Mouse (Mus musculus): ENCODE measurements at regions not wholly inside any gene's neighbourhood (a gene's known extent, or its start where the extent isn't known, plus 50 kb on each side); places are given as distances from the start of the nearest gene placed in this dataset.
A peak's percentile ranks its signal among the peaks of the same experiment; 100 is the strongest.

GRCm38 (mm10) chr3:10697698-10698452 lies 362.4 kb upstream of the Gm38303 start:
- DNase-seq (ENCODE audit: low spot score): no peak

DNA sequence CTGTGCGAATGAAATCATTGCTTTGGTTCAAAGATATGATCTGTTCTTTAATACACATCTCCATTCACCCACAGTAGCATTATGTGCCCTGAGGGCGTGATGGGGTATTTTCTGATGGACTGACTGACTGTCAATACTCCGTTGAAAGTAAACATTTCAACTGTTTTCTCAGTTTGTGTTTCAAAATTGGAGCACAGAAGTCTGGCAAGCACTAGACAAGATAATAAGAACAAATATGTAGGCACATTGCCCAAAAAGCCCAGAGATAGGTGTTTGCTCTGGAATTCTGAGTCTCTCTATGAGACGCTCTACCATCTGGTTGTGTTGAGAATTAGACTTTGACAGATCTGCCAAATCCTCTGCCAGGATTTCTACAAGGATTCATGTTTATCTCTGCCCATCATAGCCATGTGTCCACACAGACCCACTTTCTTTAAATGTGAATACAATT lies 350.0 kb upstream of the Gm38303 start:
- no peak for DNase-seq (ENCODE audit: low spot score)

- DNase-seq (ENCODE audit: low spot score): peak; percentile 8
Measured at GRCm38 (mm10) chr3:10684885-10685500, 349.5 kb upstream of the Gm38303 start.

GRCm38 (mm10) chr3:10681938-10682337 lies 346.5 kb upstream of the Gm38303 start:
- no peak for DNase-seq (ENCODE audit: low spot score)

DNA sequence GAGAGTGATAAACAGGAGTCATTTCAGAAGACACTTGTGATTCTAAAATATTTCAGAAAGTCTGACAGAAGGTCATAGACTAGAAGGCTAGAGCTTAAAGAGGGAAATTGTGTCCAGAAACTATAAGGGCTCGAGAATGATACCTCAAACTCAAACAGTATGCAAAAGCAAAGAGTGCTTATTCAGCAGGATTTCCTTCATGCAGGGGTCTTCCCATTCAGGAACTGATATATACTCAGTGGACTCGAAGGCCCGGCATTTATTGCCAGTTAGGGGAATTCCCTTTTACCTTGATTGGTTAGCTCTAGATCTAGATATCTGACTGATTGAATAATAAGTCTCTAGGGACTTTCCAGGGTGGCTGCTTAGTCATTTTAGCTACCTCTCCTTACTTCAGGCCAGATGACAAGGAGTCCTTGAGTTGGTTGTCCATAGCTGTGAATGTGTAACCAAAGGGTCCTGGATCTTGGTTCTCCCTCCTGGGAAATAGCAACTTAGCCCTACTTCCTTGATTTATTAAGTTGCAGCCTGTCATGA lies 312.6 kb upstream of the Gm38303 start:
- DNase-seq (ENCODE audit: low spot score): no peak
